Mouse (Mus musculus): Measurements from ENCODE around the gene Yrdc. TPM values are rescaled to one million over a fixed set of nuclear protein-coding genes. Genes with fewer than 3 reads are reported as not detected.
A peak's percentile ranks its signal among the peaks of the same experiment; 100 is the strongest.

The Yrdc gene
- total RNA-seq, 2 experiments from 2014 or later = 29.6 to 29.7 TPM

DNA sequence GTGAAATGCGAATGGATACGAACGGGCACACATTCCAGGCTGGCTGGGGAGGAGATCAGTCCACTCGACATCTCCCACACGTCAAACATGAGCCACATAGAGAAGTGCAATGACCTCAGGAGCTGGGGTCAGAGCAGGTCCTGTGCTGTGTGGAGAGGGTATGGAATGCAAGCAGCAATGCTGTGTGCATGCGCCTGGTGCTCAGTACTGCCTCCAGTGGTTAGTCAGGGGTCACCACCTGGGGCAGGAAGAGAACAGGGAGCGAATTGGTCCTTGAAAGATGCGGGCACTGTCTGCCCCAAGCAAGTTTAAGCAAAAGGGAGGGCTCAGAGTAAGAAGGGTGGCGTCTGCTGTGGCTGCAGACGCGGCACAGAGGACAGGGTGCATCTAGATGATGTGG lies 7.0 kb upstream of the Yrdc start:
- no peak for DNase-seq (ENCODE audit: low spot score in 2 of 2)
- intact Hi-C loops (cut with DNase I) = no loop called here

DNA sequence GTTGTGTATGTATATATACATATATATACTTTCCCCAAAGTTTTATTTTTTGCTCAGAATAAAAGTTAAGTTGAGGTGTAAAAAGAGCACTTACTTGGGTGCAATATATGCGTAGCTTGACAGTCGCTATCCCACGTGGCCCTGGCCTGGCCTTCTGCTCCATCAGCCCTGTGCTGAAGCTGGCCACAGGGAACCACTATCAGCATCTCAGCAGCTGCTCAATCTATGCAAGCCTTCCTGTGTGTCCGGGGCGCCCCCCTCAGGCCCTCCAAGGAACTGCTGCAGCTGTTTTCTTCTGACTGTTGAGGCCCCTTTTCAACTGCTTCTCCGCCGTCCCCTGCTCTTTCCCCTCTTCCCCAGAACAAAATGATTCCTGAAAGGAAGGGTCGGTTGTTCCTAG lies 2.9 kb upstream of the Yrdc start:
- intact Hi-C loops (cut with DNase I) = loop anchor here (2.0 kb wide), 1 partner anchor 45 kb away; the partner anchor contains the start of gene Mtf1

DNA sequence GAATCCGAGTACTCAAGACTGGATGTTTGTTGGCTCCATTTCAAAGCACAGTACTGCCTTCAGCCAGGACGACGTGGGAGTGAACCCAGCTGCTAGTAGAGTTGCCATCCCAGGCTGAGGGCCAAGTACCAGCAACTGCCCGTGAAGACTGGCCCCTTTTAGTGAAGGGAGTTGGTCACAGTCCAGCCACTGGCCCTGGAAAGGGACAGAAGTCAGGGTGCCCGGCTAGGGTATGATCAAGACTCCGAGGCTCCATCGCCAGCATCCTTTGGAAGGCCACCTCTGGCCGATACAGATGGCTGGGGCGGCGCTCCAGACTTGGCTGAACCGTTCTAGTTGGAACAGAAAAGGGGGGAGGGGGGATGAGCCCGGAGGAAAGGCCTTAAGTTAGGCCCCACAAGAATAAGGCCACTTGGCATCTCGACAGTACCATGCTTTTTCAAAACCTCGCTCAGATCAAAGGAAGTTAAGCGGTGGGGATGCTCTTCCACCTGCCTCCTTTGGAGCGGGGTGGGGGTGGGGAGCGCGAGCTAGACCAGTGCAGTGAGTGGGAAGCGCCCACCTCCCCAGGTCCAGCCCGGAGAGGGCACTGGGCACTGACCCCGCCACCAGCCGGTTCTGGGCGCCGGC lies 733 bp upstream of the Yrdc start:
- peak; percentile 72 to 90 for DNase-seq (ENCODE audit: low spot score in 2 of 2)
- intact Hi-C loops (cut with DNase I) = no loop called here

More for the DNA sequence above, 2.9 kb upstream of the Yrdc start:
- peak; percentile 89 to 93 for DNase-seq (ENCODE audit: low spot score in 2 of 2)

DNA sequence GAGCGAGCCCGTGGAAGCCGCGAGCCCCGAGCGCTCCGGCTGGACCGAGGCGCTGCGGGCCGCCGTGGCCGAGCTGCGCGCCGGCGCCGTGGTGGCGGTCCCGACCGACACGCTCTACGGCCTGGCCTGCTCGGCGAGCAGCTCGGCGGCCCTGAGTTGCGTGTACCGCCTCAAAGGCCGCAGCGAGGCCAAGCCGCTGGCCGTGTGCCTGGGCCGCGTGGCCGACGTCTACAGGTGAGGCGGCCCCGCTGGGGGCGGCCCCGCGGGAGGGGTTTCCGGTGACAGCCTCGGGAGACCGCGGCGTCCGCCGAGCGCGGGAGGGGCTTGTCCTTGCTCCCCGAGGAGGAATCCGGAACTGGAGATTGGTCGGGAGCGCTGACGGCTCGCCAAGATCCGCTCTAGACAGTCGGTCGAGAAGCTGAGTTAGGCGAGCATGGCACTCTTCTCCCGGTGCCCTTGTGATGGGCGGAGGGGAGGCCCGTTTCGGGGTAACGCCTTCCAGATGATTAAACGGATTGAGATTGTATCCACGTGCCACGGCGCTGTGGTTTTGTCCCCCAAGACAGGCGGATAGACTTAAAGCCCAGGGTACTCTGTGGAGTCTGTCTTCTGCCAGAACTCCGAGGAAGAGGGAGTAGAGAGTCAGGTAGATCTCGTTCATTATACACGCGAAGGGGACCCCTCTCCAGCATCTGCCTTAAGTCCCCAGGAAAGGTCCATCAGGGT lies 617 bp downstream of the Yrdc start, which contains the start of gene 1110065P20Rik:
1110065P20Rik (minus strand) TSS at position 264 of the 726 bp plus-strand sequence.
- DNase-seq (ENCODE audit: low spot score in 2 of 2) = peak; percentile 76 to 78
- intact Hi-C loops (cut with DNase I) = no loop called here

DNA sequence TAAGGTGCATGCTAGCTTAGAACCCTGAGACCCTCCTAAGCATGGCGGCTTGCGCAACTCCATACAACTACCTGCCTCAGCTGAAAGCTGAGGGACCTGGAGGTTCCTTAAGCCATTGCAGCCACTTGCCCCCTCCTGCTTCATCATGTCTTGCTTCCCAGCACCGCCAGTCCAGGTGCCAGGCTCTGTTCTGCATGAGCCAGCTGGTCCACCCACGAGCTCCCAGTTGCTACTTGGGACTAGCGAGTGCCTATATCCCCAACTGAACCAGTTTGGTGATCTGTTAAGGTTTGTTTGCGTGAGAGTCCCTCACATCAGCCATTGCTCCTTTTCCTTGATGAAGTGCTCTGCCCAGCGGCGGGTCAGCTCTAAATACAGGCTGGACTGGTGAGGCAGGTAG lies 5.8 kb downstream of the Yrdc start:
- DNase-seq (ENCODE audit: low spot score in 2 of 2) = no peak
- intact Hi-C loops (cut with DNase I) = no loop called here

DNA sequence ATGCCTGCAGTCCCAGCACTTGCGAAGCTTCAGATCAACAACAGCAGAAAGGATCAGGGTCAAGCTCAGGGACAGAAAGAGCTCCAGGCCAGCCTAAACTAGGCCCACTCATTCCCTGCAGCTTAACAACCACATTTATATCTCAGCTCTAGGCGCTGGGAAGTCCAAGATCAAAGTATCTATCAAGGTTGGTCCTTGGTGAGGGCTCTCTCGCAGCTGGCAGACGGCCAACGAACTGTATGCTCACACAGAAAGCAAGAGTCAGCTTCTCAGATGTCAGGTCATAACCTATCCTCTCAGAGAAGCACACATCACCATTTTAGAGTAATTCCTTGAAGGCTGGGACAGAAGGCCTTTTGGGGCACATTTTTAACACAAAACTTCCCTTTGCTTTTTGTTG lies 7.9 kb downstream of the Yrdc start:
- no peak for DNase-seq (ENCODE audit: low spot score in 2 of 2)
- intact Hi-C loops (cut with DNase I) = no loop called here

DNA sequence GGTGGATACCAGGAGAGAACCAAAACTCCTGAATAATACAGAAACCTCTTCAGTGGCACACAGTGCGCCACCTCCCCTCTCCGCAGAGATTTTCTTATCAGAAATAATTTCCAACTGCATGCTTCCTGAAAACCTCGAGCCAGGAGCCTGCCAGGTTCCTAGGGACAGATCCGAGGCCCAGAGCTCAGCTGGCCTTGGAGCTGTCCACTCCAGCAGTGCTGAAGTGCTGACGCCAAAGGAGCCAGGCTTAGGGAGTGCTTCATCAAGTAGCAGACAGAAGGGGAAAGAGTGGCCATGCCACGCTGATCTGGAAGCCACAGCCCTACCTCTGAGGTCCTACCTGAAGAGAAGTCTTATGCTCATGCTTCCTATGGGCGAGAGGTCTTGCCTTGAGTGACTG lies 10.0 kb downstream of the Yrdc start:
- DNase-seq (ENCODE audit: low spot score in 2 of 2) = peak in 1 of 2 experiments; percentile 45
- intact Hi-C loops (cut with DNase I) = no loop called here

DNA sequence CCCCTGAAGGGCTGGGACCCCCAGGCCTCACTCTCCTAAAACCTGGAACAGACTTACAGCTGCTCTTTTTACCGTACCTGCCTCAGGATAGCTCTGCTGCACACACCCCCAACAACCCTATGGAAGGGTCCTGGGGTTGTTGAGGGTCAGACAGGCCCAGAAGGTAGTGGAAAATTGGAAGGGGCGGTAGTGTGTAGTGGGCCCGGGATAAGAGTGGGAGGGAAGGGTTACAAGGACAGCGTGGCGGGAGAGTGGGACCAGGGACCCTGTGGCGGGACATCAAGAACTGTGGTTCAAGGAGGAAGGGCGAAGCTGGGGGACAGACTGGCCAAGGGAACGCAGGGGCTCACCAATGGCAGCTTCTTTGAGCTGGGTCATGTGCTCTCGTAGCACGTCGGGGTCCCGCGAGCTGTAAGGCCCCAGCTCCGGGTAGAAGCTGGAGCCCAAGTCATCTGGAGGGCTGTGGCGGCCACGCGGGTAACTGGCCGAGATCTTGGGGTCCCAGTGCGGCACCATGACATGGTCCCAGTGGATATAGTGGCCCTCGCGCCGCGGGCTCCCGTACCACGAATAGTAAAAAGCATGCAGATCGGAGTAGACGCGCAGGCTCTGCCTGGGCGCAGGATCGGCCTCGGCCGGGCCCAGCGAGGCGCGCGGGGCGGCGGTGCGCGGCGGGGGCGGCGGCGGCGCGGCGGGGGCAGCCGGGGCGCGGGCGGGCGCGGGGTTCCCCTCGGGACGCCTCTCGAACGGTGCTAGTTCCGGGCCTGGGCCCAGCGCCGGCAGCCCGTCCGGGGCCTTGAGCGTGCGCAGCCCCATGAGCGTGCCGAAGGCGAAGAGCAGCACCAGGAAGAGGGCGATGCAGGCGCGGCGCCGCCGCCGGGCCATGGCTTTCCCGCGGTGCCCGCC lies 11.1 kb downstream of the Yrdc start, which contains the start of gene Maneal:
Maneal (minus strand) TSS at position 889 of the 906 bp plus-strand sequence.
- intact Hi-C loops (cut with DNase I) = no loop called here
- DNase-seq (ENCODE audit: low spot score in 2 of 2) = no peak

DNA sequence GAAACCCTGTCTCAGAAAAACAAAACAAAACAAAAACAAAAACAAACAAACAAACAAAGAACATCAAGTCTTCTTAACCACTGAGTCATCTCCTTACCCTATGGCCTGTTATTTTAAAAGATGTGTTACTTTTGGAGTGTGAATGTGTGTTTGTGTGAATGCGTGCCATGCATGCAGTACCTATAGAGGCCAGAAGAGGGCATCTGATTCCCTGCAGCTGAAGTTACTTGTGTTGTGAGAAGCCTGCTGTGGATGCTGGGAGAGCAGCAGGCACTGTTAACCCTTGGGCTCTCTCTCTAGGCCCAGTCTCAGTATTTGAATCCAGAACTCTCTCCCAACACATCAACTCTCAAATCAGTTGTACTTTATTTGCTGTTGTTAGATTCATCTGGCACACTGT lies 22.2 kb downstream of the Yrdc start:
- no peak for DNase-seq (ENCODE audit: low spot score in 2 of 2)
- intact Hi-C loops (cut with DNase I) = no loop called here

DNA sequence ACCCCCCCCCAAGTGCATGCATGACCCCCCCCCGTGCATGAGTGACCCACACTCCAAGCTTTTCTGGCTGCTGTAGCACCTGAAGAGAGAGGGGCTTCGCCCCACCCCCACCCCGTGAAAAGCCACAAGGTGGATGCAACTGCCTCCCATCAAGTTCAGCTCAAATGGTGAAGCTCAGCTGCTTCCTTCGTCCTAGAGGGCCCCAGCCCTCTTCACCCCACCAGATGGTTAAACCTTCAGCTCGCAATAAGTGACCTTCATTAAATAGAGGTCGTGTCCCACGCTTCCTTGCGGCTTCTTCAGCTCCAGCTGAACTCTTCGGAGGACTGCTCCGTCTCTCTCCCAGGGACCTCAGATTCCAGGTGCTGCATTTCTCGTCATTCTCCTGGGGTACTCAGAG lies 30.1 kb downstream of the Yrdc start, which contains the start of gene Epha10:
Epha10 (plus strand) TSS at position 301 of the 400 bp plus-strand sequence.
- no peak for DNase-seq (ENCODE audit: low spot score in 2 of 2)
- intact Hi-C loops (cut with DNase I) = no loop called here

DNA sequence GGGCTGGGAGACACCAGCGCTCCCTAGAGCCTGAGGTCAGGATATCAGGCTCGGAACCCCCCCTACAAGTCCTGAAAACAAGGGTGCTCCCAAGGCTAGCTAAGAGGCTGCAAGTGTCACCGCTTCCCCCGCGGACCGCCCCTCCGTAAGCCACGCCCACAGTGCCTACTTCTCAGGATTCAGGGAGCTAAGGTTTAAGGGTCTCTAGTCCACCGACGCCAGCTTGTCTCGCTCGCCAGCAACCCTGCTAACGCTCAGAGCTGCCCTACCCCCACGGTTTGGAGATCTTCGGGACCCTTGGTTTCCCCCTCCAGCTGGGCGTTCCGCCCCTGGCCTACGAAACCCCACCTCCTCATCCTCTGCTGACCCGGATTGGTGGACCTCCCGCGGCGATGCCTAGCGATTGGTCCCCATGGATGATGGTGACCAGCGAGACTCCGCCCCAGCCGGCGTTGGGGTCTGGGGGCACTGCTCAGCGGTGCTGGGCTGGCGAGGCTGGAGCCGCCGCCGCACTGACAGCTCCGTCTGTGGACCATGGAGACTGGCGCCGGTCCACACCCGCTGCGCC lies 30.9 kb downstream of the Yrdc start:
- peak; percentile 83 to 90 for DNase-seq (ENCODE audit: low spot score in 2 of 2)
- intact Hi-C loops (cut with DNase I) = no loop called here

DNA sequence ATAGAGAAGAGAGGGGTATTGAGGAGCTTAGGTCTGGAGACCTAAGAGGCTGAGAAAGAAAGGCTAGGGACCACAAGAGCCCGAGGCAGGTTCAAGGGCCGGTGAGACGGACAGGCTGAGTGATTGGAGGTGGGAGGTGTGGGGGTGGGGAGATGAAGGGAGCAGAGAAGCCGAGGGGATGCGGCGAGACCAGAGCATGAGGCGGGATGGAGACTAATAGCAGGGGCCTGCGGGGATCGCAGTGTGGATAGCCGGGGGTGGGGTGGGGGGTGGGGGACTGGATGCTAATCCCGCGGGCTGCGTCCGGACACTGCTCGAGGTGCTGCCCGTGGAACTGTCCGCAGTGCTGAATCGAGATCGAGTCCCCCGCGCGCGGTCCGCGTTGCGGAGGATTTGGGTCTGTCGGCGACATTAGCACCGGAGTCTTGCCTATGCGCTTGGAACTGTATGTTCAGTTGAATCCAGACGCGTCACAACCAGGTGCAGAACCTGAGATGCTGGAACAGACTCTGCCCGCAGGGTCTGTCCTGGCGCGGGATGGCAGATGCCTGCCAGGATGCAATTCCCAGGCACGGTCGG lies 31.8 kb downstream of the Yrdc start:
- peak in 1 of 2 experiments; percentile 33 for DNase-seq (ENCODE audit: low spot score in 2 of 2)

DNA sequence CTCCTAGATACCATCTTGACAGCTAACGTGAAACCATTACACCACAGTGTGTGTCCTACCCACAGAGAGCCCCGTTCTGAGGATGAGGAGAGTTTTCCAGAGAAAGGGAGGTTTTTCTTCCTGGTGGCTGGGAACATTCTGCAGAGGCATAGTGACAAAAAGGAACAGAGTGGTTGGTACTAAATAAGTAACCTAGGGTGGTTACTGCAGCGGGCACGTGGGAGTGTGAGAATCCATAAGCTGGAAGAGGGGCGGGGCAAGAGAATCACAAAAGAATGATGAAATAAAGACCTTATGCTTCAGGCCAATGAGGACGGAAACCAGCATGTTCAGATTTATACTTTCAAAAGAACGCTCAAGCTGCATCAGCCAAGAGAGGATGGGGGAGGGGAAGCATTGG lies 38.2 kb downstream of the Yrdc start:
- peak in 1 of 2 experiments; percentile 25 for DNase-seq (ENCODE audit: low spot score in 2 of 2)
- intact Hi-C loops (cut with DNase I) = no loop called here

More for the DNA sequence above, 31.8 kb downstream of the Yrdc start:
- intact Hi-C loops (cut with DNase I) = no loop called here

DNA sequence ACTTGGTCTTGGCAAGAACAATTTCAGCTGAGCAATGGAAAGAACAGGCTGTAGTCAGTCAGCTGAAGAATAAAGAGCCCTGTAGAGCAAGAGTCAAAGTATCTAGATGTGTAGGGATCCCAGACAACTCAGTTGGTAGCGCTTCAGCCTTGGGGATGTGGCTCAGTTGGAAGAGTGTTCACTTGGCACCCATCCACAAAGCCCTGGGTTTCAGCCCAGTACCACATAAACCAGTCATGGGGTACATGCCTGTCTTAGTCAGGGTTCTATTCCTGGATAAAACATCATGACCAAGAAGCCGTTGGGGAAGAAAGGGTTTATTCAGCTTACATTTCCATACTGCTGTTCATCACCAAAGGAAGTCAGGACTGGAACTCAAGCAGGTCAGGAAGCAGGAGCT lies 39.5 kb downstream of the Yrdc start:
- peak in 1 of 2 experiments; percentile 26 for DNase-seq (ENCODE audit: low spot score in 2 of 2)
- intact Hi-C loops (cut with DNase I) = no loop called here

DNA sequence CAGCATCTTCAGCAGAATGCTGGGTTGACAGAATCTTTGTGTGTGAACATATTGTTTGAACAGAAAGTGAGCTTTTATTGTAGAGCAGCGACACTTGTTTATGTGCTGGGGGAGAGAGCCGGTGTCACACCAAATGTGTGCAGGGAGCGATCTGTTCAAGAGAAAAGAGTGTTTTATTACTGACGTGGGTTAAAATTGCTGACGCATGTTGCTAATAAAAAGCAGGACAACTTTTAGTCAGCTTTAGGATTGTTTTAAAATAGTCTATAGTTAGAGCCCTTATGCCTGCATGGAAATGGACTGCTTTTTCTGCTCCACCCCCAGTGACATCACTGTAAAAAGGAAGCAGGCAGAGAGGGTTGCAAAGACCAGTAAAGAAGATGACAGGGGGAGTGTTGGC lies 40.4 kb downstream of the Yrdc start:
- DNase-seq (ENCODE audit: low spot score in 2 of 2) = peak in 1 of 2 experiments; percentile 17
- intact Hi-C loops (cut with DNase I) = no loop called here

DNA sequence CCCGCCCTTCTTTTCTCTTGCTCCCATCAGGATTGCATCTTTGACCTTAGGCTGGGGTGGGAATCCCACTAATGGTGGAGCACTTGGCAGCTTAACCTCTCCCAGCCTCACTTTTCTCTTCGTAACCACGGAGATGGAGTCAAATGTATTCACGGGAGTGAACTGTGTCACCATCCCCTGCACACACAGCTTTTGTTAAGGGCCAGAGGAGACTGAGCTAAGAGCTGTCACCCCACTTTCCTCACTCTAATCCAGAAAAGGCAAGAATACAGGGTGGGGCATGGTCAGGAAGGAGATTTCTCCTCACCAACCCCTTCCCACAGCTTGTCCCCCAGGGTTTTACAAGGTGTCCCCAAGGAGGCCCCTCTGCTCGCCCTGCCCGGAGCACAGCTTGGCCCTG lies 43.3 kb downstream of the Yrdc start:
- no peak for DNase-seq (ENCODE audit: low spot score in 2 of 2)
- intact Hi-C loops (cut with DNase I) = no loop called here

DNA sequence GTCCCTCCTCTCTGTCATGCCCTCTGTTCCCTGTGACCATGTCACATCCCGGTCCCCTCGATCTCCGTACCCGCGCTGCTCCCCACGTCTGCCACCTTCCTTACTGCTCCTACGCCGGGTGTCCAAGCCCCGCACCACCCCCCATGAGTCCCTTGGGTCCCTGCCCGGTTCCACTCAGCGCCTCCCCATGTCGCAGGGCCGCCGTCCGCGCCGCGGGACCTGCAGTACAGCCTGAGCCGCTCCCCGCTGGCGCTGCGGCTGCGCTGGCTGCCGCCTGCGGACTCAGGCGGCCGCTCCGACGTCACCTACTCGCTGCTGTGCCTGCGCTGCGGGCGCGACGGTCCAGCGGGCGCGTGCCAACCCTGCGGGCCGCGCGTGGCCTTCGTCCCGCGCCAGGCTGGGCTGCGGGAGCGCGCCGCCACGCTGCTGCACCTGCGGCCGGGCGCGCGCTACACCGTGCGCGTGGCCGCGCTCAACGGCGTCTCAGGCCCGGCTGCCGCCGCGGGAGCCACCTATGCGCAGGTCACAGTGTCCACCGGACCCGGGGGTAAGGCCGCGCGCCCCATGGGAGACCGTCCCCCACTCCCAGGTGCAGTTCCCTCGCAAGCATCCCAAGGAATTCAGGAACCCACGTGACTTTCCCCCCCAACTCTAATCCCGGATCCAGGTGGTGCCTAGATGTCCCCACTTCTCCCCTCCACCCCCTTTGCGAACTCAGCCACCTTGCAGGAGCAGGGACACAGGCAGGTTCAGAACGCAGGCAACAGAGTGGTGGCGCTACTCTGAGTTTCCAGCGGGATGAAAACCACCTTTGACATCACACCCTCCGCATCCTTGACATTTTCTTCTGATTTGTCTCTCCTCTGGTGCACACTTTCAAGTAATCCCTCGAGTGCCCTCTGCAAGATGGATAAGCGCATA lies 44.3 kb downstream of the Yrdc start:
- intact Hi-C loops (cut with DNase I) = no loop called here
- DNase-seq (ENCODE audit: low spot score in 2 of 2) = peak; percentile 54 to 69

DNA sequence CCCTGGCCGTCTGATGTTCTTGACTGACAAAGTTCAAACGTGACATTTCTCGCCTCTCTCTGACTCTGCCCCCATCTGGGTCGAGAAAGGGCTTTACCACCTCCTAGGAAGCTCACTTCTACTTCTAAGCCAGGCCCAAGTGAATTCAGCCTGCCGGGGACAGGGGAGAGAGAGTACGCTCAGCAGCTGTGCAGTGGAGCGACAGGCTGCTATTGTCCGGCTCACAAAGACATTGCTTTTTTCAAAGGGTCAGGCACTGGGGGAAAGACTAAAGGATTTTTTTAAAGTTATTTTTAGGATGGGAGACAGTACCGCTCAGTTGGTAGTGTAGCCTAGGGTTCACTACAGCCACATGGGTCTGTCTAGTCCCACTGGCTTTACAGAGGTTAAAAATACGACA lies 47.9 kb downstream of the Yrdc start:
- no peak for DNase-seq (ENCODE audit: low spot score in 2 of 2)
- intact Hi-C loops (cut with DNase I) = no loop called here

Measured in left cerebral cortex, postnatal 14 days (tissue).